Mouse (Mus musculus): ENCODE results near the gene Rcn3. TPM values are rescaled to one million over a fixed set of nuclear protein-coding genes. Genes with fewer than 3 reads are reported as not detected.

The Rcn3 gene
- polyA plus RNA-seq, 1 experiment from 2014 or later, result 163 TPM

- H3K9ac ChIP-seq (ENCODE audit: low read depth, low read length), result no peak overlapping the region
- no peak overlapping the region for H3K4me3 ChIP-seq (ENCODE audit: low read depth, low read length)
- H3K27me3 ChIP-seq (replicated peaks; ENCODE audit: control insufficient read depth, insufficient read depth, low read length), result no peaks in the 10 kb centered on the region
- H3K9me3 ChIP-seq (ENCODE audit: control insufficient read depth, low read length), result no peaks in the 10 kb centered on the region
- ATAC-seq (replicated peaks; ENCODE audit: low FRiP score), result no peak
- no peak for DNase-seq (ENCODE audit: low spot score)
- H3K4me1 ChIP-seq (replicated peaks; ENCODE audit: control insufficient read depth, insufficient read depth, low read length), result peaks cover 23% of the 10 kb centered on the region
- no peak overlapping the region for H3K4me2 ChIP-seq
- peaks cover 20% of the 10 kb centered on the region for H3K36me3 ChIP-seq (ENCODE audit: control insufficient read depth, insufficient read depth, low read length)
- H3K27ac ChIP-seq (ENCODE audit: low read depth, low read length), result no peak overlapping the region
- 91% methylated on average over 17 of the region's 17 CpGs for WGBS
These were observed 3.4 kb downstream of the Rcn3 start for GRCm38 (mm10) chr7:45088597-45088996.

- 75% methylated on average over 4 of the region's 4 CpGs for WGBS
- Histone ChIP-seq H3K4me1 (replicated peaks; ENCODE audit: control insufficient read depth, insufficient read depth, low read length) (peaks cover 20% of the 10 kb centered on the region), H3K36me3 (ENCODE audit: control insufficient read depth, insufficient read depth, low read length) (peaks cover 20% of the 10 kb centered on the region), H3K9ac (ENCODE audit: low read depth, low read length) (no peak overlapping the region), H3K4me3 (ENCODE audit: low read depth, low read length) (no peak overlapping the region), H3K27ac (ENCODE audit: low read depth, low read length) (no peak overlapping the region), H3K27me3 (replicated peaks; ENCODE audit: control insufficient read depth, insufficient read depth, low read length) (no peaks in the 10 kb centered on the region), H3K4me2 (no peak overlapping the region), H3K9me3 (ENCODE audit: control insufficient read depth, low read length) (no peaks in the 10 kb centered on the region)
- DNase-seq (ENCODE audit: low spot score), result no peak
- ATAC-seq (replicated peaks; ENCODE audit: low FRiP score), result no peak
These were observed 5.9 kb downstream of the Rcn3 start for GRCm38 (mm10) chr7:45086084-45086483.

DNA sequence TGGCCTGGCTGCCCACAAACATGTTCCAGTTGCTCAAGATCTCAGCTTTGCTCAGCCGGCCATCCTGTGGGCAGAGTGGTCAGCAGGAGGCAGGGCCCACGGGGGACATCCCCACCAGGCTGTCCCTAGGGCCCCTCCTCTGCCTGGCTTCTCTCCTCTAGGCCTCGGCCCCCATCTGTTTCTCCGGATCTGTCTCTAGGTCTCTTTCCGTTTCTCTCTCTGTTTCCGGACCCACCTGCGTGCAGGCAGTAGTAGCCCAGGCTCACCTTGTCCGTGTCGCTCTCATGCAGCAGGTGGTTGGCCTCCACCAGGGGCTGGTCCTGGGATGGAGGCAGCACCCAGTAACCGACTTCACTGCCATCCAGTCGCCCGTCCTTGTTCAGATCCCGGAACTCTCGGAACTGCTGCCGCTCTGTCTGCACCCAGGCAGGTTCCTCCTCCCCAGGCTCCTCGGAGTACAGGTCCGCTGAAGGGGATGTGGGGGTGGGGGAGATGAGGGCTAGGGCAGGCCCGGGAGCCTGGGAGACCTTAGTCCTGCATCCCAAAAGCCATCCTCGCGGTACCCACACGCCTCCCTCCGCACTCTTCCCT lies 8.6 kb downstream of the Rcn3 start:
- WGBS, result 60% methylated on average over 22 of the region's 22 CpGs
- H3K9me3 ChIP-seq (ENCODE audit: control insufficient read depth, low read length), result no peaks in the 10 kb centered on the region
- peaks cover 20% of the 10 kb centered on the region for H3K36me3 ChIP-seq (ENCODE audit: control insufficient read depth, insufficient read depth, low read length)
- H3K27ac ChIP-seq (ENCODE audit: low read depth, low read length), result peak overlapping the region; percentile 67; the same call in 1 of the 2 replicates
- H3K27me3 ChIP-seq (replicated peaks; ENCODE audit: control insufficient read depth, insufficient read depth, low read length), result no peaks in the 10 kb centered on the region
- H3K4me2 ChIP-seq, result peak overlapping the region; percentile 66
- H3K4me1 ChIP-seq (replicated peaks; ENCODE audit: control insufficient read depth, insufficient read depth, low read length), result peaks cover 10% of the 10 kb centered on the region
- H3K9ac ChIP-seq (ENCODE audit: low read depth, low read length), result peak overlapping the region; percentile 38; the same call in 1 of the 2 replicates
- ATAC-seq (replicated peaks; ENCODE audit: low FRiP score) (0 out of 2 replicates have a peak, but pooled peaks have one; percentile 9), DNase-seq (ENCODE audit: low spot score) (no peak)
- peak overlapping the region; percentile 24 for H3K4me3 ChIP-seq (ENCODE audit: low read depth, low read length)

DNA sequence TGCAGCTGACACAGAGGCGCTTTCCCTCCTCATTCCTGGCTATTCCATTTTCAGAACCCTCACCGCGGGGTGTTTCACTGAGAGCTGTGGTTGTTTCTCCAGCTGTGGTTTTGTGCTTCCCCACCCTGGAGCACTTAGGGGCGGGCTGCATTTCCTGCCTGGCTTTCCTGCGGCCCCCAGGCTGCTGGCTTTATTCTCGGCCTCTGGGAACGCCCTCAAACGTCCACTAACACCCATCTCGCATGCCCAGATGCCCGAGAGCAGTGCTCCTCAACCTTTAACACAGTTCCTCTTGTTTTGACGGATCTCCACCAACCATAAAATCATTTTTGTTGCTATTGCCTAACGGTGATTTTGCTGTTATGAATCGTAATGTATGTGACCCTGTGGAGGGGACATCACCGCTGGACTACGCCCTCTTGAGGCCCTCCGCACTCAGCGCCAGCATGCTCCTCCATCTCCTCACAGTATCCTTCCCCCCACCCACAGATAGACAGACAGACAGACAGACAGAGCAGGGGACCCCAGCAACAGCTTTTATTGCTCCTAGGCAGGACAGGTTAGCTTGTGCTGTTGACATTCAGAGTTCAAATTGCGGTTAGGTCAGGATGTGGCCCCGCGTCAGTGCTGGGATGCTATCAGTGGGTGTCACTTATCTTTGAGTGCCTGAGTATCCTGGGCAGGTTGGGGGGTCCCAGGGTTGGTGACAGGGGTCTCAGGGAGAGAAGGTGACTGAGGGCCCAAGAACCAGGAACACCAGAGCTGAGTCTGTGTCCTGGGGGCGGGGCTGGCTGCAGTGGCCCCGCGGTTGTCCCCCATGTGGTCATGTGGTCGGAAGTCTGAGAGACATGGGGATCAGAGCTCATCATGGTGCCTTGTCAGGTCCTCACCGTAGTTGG lies 9.4 kb downstream of the Rcn3 start:
- Histone ChIP-seq H3K36me3 (ENCODE audit: control insufficient read depth, insufficient read depth, low read length) (peaks cover 22% of the 10 kb centered on the region), H3K27me3 (replicated peaks; ENCODE audit: control insufficient read depth, insufficient read depth, low read length) (no peaks in the 10 kb centered on the region), H3K4me3 (ENCODE audit: low read depth, low read length) (peak overlapping the region; percentile 24), H3K4me1 (replicated peaks; ENCODE audit: control insufficient read depth, insufficient read depth, low read length) (peaks cover 10% of the 10 kb centered on the region), H3K9me3 (ENCODE audit: control insufficient read depth, low read length) (no peaks in the 10 kb centered on the region), H3K27ac (ENCODE audit: low read depth, low read length) (peak overlapping the region; percentile 67), H3K4me2 (peak overlapping the region; percentile 66), H3K9ac (ENCODE audit: low read depth, low read length) (peak overlapping the region; percentile 46)
- 40% methylated on average over 25 of the region's 25 CpGs for WGBS
- DNase-seq (ENCODE audit: low spot score) (peak; percentile 56), ATAC-seq (replicated peaks; ENCODE audit: low FRiP score) (peak; percentile 42)

- H3K36me3 ChIP-seq (ENCODE audit: control insufficient read depth, insufficient read depth, low read length), result peaks cover 15% of the 10 kb centered on the region
- WGBS, result 62% methylated on average over 5 of the region's 5 CpGs
- H3K4me3 ChIP-seq (ENCODE audit: low read depth, low read length), result no peak overlapping the region
- H3K27ac ChIP-seq (ENCODE audit: low read depth, low read length), result peak overlapping the region; percentile 10; the same call in 1 of the 2 replicates
- H3K9ac ChIP-seq (ENCODE audit: low read depth, low read length), result no peak overlapping the region
- H3K4me2 ChIP-seq, result no peak overlapping the region
- H3K4me1 ChIP-seq (replicated peaks; ENCODE audit: control insufficient read depth, insufficient read depth, low read length), result peaks cover 10% of the 10 kb centered on the region
- ATAC-seq (replicated peaks; ENCODE audit: low FRiP score) (no peak), DNase-seq (ENCODE audit: low spot score) (no peak)
- no peaks in the 10 kb centered on the region for H3K9me3 ChIP-seq (ENCODE audit: control insufficient read depth, low read length)
- no peaks in the 10 kb centered on the region for H3K27me3 ChIP-seq (replicated peaks; ENCODE audit: control insufficient read depth, insufficient read depth, low read length)
These were observed 11.0 kb downstream of the Rcn3 start for GRCm38 (mm10) chr7:45081016-45081415.

DNA sequence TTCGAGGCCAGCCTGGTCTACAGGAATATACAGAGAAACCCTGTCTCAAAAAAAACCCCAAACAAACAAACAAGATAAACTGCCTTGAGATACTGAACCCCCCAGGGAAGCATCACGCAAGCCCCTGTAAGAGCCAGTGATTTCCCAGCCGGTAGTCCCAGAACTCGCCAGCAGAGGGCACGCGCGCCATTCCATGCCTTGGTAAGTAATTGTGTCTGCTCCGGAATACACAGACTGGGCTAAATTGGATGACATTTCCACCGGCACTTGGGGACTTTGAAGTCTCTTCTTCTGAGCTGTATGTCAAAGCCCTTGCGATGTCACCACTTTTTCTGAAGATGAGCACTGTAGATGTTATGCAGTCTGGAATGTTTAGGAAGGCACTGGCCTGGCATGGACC lies 12.2 kb downstream of the Rcn3 start:
- no peak overlapping the region for H3K9ac ChIP-seq (ENCODE audit: low read depth, low read length)
- no peak overlapping the region for H3K4me2 ChIP-seq
- no peak overlapping the region for H3K27ac ChIP-seq (ENCODE audit: low read depth, low read length)
- no peak overlapping the region for H3K4me3 ChIP-seq (ENCODE audit: low read depth, low read length)
- no peaks in the 10 kb centered on the region for H3K9me3 ChIP-seq (ENCODE audit: control insufficient read depth, low read length)
- ATAC-seq (replicated peaks; ENCODE audit: low FRiP score) (no peak), DNase-seq (ENCODE audit: low spot score) (peak; percentile 89)
- no peaks in the 10 kb centered on the region for H3K27me3 ChIP-seq (replicated peaks; ENCODE audit: control insufficient read depth, insufficient read depth, low read length)
- peaks cover 16% of the 10 kb centered on the region; the same call in 1 of the 2 replicates for H3K36me3 ChIP-seq (ENCODE audit: control insufficient read depth, insufficient read depth, low read length)
- peaks cover 15% of the 10 kb centered on the region for H3K4me1 ChIP-seq (replicated peaks; ENCODE audit: control insufficient read depth, insufficient read depth, low read length)
- under 1% methylated on average over 10 of the region's 10 CpGs for WGBS

DNA sequence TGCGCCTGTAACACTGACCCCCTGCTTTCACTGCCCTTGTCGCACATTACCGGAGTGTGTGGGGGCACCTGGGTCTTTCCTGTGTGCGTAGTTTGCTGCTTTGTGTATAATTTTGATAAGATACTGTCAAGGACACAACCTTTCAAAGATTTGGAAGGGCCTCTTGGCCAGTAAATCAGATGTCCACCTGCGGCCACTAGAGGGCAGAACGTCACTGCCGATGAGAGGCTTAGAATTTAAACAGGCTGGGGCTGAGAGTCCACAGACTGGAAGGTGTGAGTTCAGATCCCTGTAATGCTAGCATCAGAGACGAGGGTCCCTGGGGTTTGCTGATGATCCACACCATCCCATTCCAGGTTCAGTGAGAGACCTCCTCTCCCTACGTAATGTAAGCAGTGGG lies 13.5 kb downstream of the Rcn3 start:
- Histone ChIP-seq H3K4me3 (ENCODE audit: low read depth, low read length) (no peak overlapping the region), H3K27ac (ENCODE audit: low read depth, low read length) (no peak overlapping the region), H3K4me1 (replicated peaks; ENCODE audit: control insufficient read depth, insufficient read depth, low read length) (peaks cover 18% of the 10 kb centered on the region), H3K4me2 (no peak overlapping the region), H3K9me3 (ENCODE audit: control insufficient read depth, low read length) (no peaks in the 10 kb centered on the region), H3K36me3 (ENCODE audit: control insufficient read depth, insufficient read depth, low read length) (peaks cover 24% of the 10 kb centered on the region), H3K9ac (ENCODE audit: low read depth, low read length) (no peak overlapping the region), H3K27me3 (replicated peaks; ENCODE audit: control insufficient read depth, insufficient read depth, low read length) (no peaks in the 10 kb centered on the region)
- peak; percentile 75 for DNase-seq (ENCODE audit: low spot score)
- ATAC-seq (replicated peaks; ENCODE audit: low FRiP score), result 0 out of 2 replicates have a peak, but pooled peaks have one; percentile 24
- 28% methylated on average over 9 of the region's 9 CpGs for WGBS

GRCm38 (mm10) chr7:45077829-45078228 lies 14.2 kb downstream of the Rcn3 start:
- Histone ChIP-seq H3K36me3 (ENCODE audit: control insufficient read depth, insufficient read depth, low read length) (peaks cover 25% of the 10 kb centered on the region), H3K4me3 (ENCODE audit: low read depth, low read length) (no peak overlapping the region), H3K4me2 (no peak overlapping the region), H3K27ac (ENCODE audit: low read depth, low read length) (no peak overlapping the region), H3K9ac (ENCODE audit: low read depth, low read length) (no peak overlapping the region), H3K27me3 (replicated peaks; ENCODE audit: control insufficient read depth, insufficient read depth, low read length) (no peaks in the 10 kb centered on the region), H3K4me1 (replicated peaks; ENCODE audit: control insufficient read depth, insufficient read depth, low read length) (peaks cover 15% of the 10 kb centered on the region), H3K9me3 (ENCODE audit: control insufficient read depth, low read length) (no peaks in the 10 kb centered on the region)
- no peak for DNase-seq (ENCODE audit: low spot score)
- WGBS, result 88% methylated on average over 2 of the region's 2 CpGs
- ATAC-seq (replicated peaks; ENCODE audit: low FRiP score), result no peak

All from liver, embryonic 11.5 days (tissue).